Mouse (Mus musculus) lung, postnatal 0 days (tissue): Measurements from ENCODE around the gene Gatad1. TPM values are rescaled to one million over a fixed set of nuclear protein-coding genes. Genes with fewer than 3 reads are reported as not detected.
"Not testable (repeated sequence)": the region's sequence is repeated elsewhere in the genome, so short reads cannot be mapped to it uniquely, and the experiment has no call there.

Experiments
- ATAC-seq: fragments of 200-750 bp; cut with Nextera tagmentation; 2 replicates; pipeline ENCODE4 v1.8.0; 2017; ENCODE audit warnings: moderate library complexity
- DNase-seq: peaks from one replicate; pipeline ENCODE4 v3.0.0-alpha.2; 2016; ENCODE audit warnings: low spot score
- H3K27ac ChIP-seq: fragments of 300-500 bp; sonication (generic); 2 replicates; pipeline ENCODE4 v1.5.1; 2014; ENCODE audit warnings: antibody characterized with exemption, mild to moderate bottlenecking, low read length, mixed read lengths
- H3K27me3 ChIP-seq: fragments of 300-500 bp; sonication (generic); replicated peaks from 2 replicates; pipeline ENCODE4 v1.6.1; 2014; ENCODE audit warnings: low read length, mixed read lengths; ENCODE audit not compliant: insufficient read depth
- H3K36me3 ChIP-seq: fragments of 300-500 bp; sonication (generic); 2 replicates; pipeline ENCODE4 v1.6.1; 2014; ENCODE audit warnings: low read length, mixed read lengths; ENCODE audit not compliant: insufficient read depth
- H3K4me1 ChIP-seq: fragments of 300-500 bp; sonication (generic); 2 replicates; pipeline ENCODE4 v1.6.1; 2014; ENCODE audit warnings: antibody characterized with exemption, low read depth, low read length, mixed read lengths; ENCODE audit not compliant: insufficient read depth
- H3K4me2 ChIP-seq: fragments of 300-500 bp; sonication (generic); replicated peaks from 2 replicates; pipeline ENCODE4 v1.6.1; 2014; ENCODE audit warnings: low read depth, mild to moderate bottlenecking, low read length, moderate library complexity, mixed read lengths
- H3K4me3 ChIP-seq: fragments of 300-500 bp; sonication (generic); 2 replicates; pipeline ENCODE4 v1.5.1; 2014; ENCODE audit warnings: low read depth, low read length
- H3K9ac ChIP-seq: fragments of 300-500 bp; sonication (generic); replicated peaks from 2 replicates; pipeline ENCODE4 v1.6.1; 2014; ENCODE audit warnings: low read depth, mild to moderate bottlenecking
- H3K9me3 ChIP-seq: fragments of 300-500 bp; sonication (generic); 2 replicates; pipeline ENCODE4 v1.6.1; 2016; ENCODE audit warnings: low read length, mixed read lengths
- CTCF ChIP-seq: IDR thresholded peaks from 2 replicates; pipeline ENCODE4 v1.5.1; 2016; ENCODE audit warnings: antibody characterized with exemption, mild to moderate bottlenecking
- EP300 ChIP-seq: IDR thresholded peaks from 2 replicates; pipeline ENCODE4 v1.6.1; 2016; ENCODE audit warnings: antibody characterized with exemption, mild to moderate bottlenecking, control low read depth
- WGBS: fragments of 180-500 bp; shearing (Covaris S2); extraction: QIAGEN DNeasy Blood & Tissue Kit; methylation state at CpG from one replicate; pipeline ENCODE4 v1.1.7; 2014; 5-methylcytosine and 5-hydroxymethylcytosine counted together
- polyA plus RNA-seq: library from polyadenylated mRNA; unstranded; fragments of >200 nt; fragmentation: Nextera tagmentation; extraction: Ambion mirVana; gene quantifications from 2 replicates; pipeline ENCODE4 v1.2.1, GENCODE M21; 2015

Gatad1 gene
- polyA plus RNA-seq, 1 experiment from 2014 or later, result 63.3 TPM

GRCm38 (mm10) chr5:3631512-3632271 lies 25.3 kb downstream of the Gatad1 start:
- DNase-seq (no peak), ATAC-seq (no peak)
- H3K4me1 ChIP-seq, result no peaks in the 10 kb centered on the region
- 75% methylated on average over 16 of the region's 16 CpGs for WGBS
- no peak overlapping the region for H3K4me3 ChIP-seq
- no peaks in the 10 kb centered on the region for H3K27me3 ChIP-seq
- H3K36me3 ChIP-seq, result peaks cover 6% of the 10 kb centered on the region; the same call in 1 of the 2 replicates
- no peaks in the 10 kb centered on the region for H3K9me3 ChIP-seq
- TF ChIP-seq EP300 (no peak), CTCF (no peak)
- no peak overlapping the region for H3K9ac ChIP-seq
- no peak overlapping the region for H3K27ac ChIP-seq
- no peak overlapping the region for H3K4me2 ChIP-seq

DNA sequence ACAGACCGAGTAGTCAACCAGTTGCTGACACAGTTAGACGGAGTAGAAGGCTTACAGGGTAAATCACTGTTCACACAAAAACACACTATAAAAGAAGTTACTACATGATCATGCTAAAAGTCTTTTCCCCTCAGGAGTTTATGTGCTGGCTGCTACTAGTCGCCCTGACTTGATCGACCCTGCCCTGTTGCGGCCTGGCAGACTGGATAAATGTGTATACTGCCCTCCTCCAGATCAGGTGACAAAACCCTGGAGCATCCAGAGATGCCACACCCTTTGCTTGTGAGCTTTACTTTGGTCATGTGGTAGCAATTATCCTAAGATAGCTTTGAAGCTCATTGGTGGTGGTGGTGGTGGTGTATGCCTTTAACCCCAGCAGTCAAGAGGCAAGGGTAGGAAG lies 26.9 kb downstream of the Gatad1 start:
- H3K4me2 ChIP-seq, result no peak overlapping the region
- H3K9ac ChIP-seq, result no peak overlapping the region
- H3K4me1 ChIP-seq, result no peaks in the 10 kb centered on the region
- no peak for DNase-seq
- no peak overlapping the region for H3K27ac ChIP-seq
- WGBS, result 91% methylated on average over 5 of the region's 5 CpGs
- no peak overlapping the region for H3K4me3 ChIP-seq
- TF ChIP-seq CTCF, result no peak
- TF ChIP-seq EP300, result no peak
- H3K9me3 ChIP-seq, result no peaks in the 10 kb centered on the region
- no peak for ATAC-seq
- H3K36me3 ChIP-seq, result peaks cover 5% of the 10 kb centered on the region; the same call in 1 of the 2 replicates
- H3K27me3 ChIP-seq, result no peaks in the 10 kb centered on the region

- Histone ChIP-seq H3K4me2 (no peak overlapping the region), H3K27ac (no peak overlapping the region), H3K36me3 (peaks cover 5% of the 10 kb centered on the region; the same call in 1 of the 2 replicates), H3K27me3 (no peaks in the 10 kb centered on the region), H3K9ac (no peak overlapping the region), H3K4me3 (no peak overlapping the region), H3K4me1 (no peaks in the 10 kb centered on the region), H3K9me3 (no peaks in the 10 kb centered on the region)
- DNase-seq, result no peak
- TF ChIP-seq EP300, result no peak
- TF ChIP-seq CTCF, result no peak
- WGBS, result 87% methylated on average over 7 of the region's 7 CpGs
- ATAC-seq, result no peak
These were observed 36.5 kb downstream of the Gatad1 start for GRCm38 (mm10) chr5:3620486-3620885.

DNA sequence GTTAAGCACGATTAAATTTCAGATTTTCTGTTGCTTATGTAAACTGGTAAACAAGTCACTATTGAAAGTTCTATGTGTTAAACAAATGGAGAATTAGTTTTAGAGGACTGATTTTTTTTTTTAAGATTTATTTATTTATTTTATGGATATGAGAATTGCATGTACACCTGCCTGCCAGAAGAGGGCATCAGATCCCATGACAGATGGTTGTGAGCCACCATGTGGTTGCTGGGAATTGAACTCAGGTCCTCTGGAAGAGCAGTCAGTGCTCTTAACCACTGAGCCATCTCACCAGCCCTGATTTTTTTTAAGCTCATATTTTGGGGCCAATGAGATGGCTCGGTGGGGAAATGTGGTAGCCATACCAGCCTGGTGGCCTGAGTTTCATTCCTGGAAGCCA lies 45.1 kb downstream of the Gatad1 start:
- not testable (repeated sequence) for ATAC-seq, H3K4me2 ChIP-seq, H3K27me3 ChIP-seq, H3K4me1 ChIP-seq, H3K9ac ChIP-seq, H3K9me3 ChIP-seq, DNase-seq, H3K36me3 ChIP-seq, H3K27ac ChIP-seq, H3K4me3 ChIP-seq
- WGBS, result 96% methylated on average over 2 of the region's 2 CpGs

DNA sequence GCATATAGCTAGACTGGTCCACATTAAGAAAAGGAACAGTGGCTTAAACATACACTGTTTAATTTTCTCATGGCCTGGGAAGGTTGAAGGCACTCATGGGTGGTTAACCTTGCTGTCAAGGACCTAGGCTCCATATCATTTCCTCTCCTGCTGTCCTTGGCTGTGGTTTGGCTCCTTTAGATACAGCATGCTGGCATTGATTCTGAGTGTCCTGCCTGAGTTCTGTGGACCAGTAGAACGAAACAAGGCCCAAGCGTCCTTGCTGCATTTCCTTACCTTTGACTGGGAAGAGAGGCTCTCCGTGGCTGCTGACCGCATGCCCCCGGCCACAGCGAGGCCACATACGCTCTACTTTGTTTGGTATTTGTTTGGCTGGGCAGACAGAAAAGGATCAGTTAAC lies 47.7 kb downstream of the Gatad1 start:
- no peak for ATAC-seq

DNA sequence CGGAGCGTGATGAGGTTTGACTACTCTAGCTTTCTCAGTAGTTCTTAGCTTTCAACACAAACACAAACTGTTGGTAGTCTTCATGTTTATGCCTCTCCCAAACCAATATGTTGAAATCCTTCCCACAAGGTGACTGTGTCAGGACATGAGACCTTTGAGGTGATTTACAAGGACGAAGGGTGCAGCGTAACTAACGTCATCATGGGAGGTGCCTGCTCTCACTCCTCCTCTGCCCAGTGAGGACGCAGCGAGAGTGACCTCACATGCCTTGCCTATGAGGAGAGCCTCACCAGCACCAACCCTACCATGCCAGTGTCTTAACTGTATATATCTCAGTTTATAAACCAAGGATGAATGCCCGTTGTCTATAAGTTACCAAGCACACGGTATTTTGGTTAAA lies 49.9 kb downstream of the Gatad1 start:
- WGBS, result 95% methylated on average over 9 of the region's 9 CpGs

More for the DNA sequence above, 47.7 kb downstream of the Gatad1 start:
- no peaks in the 10 kb centered on the region for H3K4me1 ChIP-seq
- H3K4me2 ChIP-seq, result no peak overlapping the region
- no peak for DNase-seq
- H3K9me3 ChIP-seq, result no peaks in the 10 kb centered on the region
- TF ChIP-seq CTCF (no peak), EP300 (no peak)
- H3K9ac ChIP-seq, result no peak overlapping the region
- WGBS, result 96% methylated on average over 7 of the region's 7 CpGs
- no peaks in the 10 kb centered on the region for H3K27me3 ChIP-seq
- no peak overlapping the region for H3K27ac ChIP-seq
- H3K36me3 ChIP-seq, result peaks cover 21% of the 10 kb centered on the region
- no peak overlapping the region for H3K4me3 ChIP-seq

More for the DNA sequence above, 49.9 kb downstream of the Gatad1 start:
- no peak for ATAC-seq
- Histone ChIP-seq H3K9me3 (no peaks in the 10 kb centered on the region), H3K27me3 (no peaks in the 10 kb centered on the region), H3K4me1 (no peaks in the 10 kb centered on the region), H3K27ac (no peak overlapping the region), H3K9ac (no peak overlapping the region), H3K36me3 (peaks cover 21% of the 10 kb centered on the region), H3K4me3 (no peak overlapping the region), H3K4me2 (no peak overlapping the region)
- DNase-seq, result no peak
- TF ChIP-seq EP300 (no peak), CTCF (no peak)
